Mouse (Mus musculus) liver, embryonic 13.5 days (tissue): ENCODE data around the gene Tgfb1. TPM values are rescaled to one million over a fixed set of nuclear protein-coding genes. Genes with fewer than 3 reads are reported as not detected.

Experiments
- ATAC-seq: fragments of 200-750 bp; cut with Nextera tagmentation; 2 replicates; pipeline ENCODE4 v1.8.0; 2017; ENCODE audit warnings: low read depth, mild to moderate bottlenecking, moderate number of reproducible peaks, moderate library complexity
- DNase-seq: peaks from one replicate; pipeline ENCODE4 v3.0.0; 2022
- H3K27ac ChIP-seq: fragments of 300-500 bp; sonication (generic); 2 replicates; pipeline ENCODE4 v1.5.1; 2015; ENCODE audit warnings: moderate library complexity, mild to moderate bottlenecking, inconsistent platforms
- H3K27me3 ChIP-seq: fragments of 300-500 bp; sonication (generic); 2 replicates; pipeline ENCODE4 v1.6.1; 2015; ENCODE audit warnings: mild to moderate bottlenecking, inconsistent platforms
- H3K36me3 ChIP-seq: fragments of 300-500 bp; sonication (generic); 2 replicates; pipeline ENCODE4 v1.6.1; 2015; ENCODE audit warnings: mild to moderate bottlenecking, inconsistent platforms
- H3K4me1 ChIP-seq: fragments of 300-500 bp; sonication (generic); replicated peaks from 2 replicates; pipeline ENCODE4 v1.6.1; 2015; ENCODE audit warnings: inconsistent platforms
- H3K4me2 ChIP-seq: fragments of 300-500 bp; sonication (generic); 2 replicates; pipeline ENCODE4 v1.6.1; 2015; ENCODE audit warnings: inconsistent platforms, mild to moderate bottlenecking, moderate library complexity
- H3K4me3 ChIP-seq: fragments of 300-500 bp; sonication (generic); replicated peaks from 2 replicates; pipeline ENCODE4 v1.5.1; 2015; ENCODE audit warnings: mild to moderate bottlenecking, inconsistent platforms
- H3K9ac ChIP-seq: fragments of 300-500 bp; sonication (generic); 2 replicates; pipeline ENCODE4 v1.6.1; 2015; ENCODE audit warnings: mild to moderate bottlenecking, inconsistent platforms
- H3K9me3 ChIP-seq: fragments of 300-500 bp; sonication (generic); replicated peaks from 2 replicates; pipeline ENCODE4 v1.6.1; 2016; ENCODE audit warnings: inconsistent platforms
- WGBS: fragments of 180-500 bp; shearing (Covaris S2); methylation state at CpG from one replicate; pipeline ENCODE4 v1.1.7; 2015; ENCODE audit not compliant: insufficient replicate concordance; 5-methylcytosine and 5-hydroxymethylcytosine counted together
- polyA plus RNA-seq: library from polyadenylated mRNA; unstranded; fragments of >200 nt; fragmentation: Nextera tagmentation; extraction: Ambion mirVana; gene quantifications from 2 replicates; pipeline ENCODE4 v1.2.1, GENCODE M21; 2015

Gene Tgfb1
- polyA plus RNA-seq, 1 experiment from 2014 or later: 6.9 TPM

DNA sequence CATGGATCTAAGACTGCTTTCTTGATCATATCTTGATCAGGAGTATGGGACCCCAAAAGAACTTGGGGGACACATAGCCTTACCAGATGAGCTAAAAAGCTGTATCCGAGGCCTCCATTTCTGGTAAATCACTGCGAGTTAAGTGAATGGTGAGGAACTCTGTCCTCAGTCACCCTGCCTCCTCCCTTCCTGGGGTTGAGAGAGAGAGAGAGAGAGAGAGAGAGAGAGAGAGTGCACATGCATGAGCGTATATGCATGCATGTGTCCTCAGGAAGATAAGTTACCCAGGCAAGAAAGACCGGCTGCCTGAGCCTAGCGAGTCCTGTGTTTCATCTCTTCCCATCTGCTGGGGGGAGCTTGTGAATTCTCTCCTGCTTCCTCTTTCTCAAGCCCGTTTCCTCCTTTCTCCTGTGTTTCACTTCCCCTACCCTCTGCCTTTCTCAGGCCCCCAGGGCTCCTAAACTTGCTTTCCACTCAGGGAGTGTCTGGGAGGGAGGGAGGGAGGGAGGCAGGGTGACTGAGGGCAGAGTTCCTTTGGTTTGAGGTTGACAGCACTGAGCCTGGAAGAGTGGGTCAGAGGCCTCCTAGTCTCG is 19.9 kb downstream of the Tgfb1 start:
- ATAC-seq (no peak), DNase-seq (no peak)

DNA sequence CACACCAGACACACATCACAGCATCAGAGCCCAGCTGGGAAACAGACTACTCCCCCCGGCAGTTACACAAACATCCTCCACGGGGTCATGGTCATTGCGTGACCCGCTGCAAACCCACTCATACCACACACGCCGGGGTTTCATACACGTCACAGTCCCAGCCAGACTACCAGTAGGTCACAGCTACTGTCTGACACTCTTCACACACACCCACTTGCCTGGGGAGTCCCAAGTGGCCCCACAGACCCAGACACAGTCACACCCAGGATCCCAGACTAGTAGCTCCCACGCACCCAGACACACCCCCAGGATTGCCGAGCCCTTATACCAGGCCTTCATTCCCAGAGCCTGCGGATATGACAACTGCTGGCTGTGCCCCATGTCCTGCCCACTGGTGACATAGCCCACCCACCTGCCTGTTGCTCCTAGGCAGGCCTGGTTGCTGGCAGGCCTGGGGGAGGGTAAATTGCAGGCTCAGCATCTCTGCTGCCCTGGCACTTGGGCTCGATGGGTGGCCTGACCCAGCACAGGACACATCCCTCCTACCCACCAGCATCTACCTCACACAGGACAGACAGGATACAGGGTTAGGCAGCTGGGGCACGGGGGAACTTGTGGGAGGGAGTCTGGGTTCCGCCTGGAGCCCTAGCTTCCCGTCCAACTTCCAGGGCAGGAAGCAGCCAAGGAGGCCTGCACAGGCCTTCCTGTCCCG is 20.9 kb downstream of the Tgfb1 start:
- Histone ChIP-seq H3K4me1 (peaks cover 87% of the 10 kb centered on the region), H3K4me3 (no peak overlapping the region), H3K27me3 (no peaks in the 10 kb centered on the region), H3K9ac (no peak overlapping the region), H3K36me3 (peaks cover 47% of the 10 kb centered on the region), H3K27ac (peak overlapping the region; percentile 52), H3K9me3 (no peaks in the 10 kb centered on the region), H3K4me2 (no peak overlapping the region)
- 58% methylated on average over 15 of the region's 15 CpGs for WGBS
- DNase-seq (no peak), ATAC-seq (no peak)

More for the DNA sequence above, 19.9 kb downstream of the Tgfb1 start:
- H3K4me1 ChIP-seq: peaks cover 76% of the 10 kb centered on the region
- H3K9me3 ChIP-seq: peaks cover 8% of the 10 kb centered on the region; the same call in 1 of the 2 replicates
- no peak overlapping the region for H3K9ac ChIP-seq
- H3K4me3 ChIP-seq: no peak overlapping the region
- H3K4me2 ChIP-seq: no peak overlapping the region
- 43% methylated on average over 7 of the region's 7 CpGs for WGBS
- peak overlapping the region; percentile 52 for H3K27ac ChIP-seq
- H3K36me3 ChIP-seq: peaks cover 50% of the 10 kb centered on the region
- H3K27me3 ChIP-seq: no peaks in the 10 kb centered on the region

DNA sequence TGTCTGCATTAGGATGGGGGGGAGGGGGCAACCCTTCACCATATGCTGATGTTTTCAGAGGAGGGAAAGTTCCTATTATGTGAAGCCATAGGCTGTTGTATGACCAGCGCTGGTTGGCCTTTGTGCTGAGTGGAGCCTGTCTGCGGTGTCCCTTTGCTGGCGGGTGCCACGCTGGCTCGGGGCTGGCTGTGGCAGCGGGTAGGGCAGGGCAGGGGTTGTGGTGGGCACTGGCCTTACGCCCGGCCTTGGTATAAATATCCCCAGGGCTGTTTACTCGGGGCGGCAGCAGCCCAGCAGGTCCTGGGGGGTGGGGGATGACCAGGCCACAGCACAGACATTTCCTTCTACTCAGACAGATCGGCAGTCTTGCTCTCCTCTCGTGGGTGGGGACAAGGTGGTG is 23.2 kb downstream of the Tgfb1 start:
- no peak overlapping the region for H3K9ac ChIP-seq
- H3K4me2 ChIP-seq: peak overlapping the region; percentile 6; the same call in 1 of the 2 replicates

GRCm38 (mm10) chr7:25710519-25711130 is 23.8 kb downstream of the Tgfb1 start:
- 0 out of 2 replicates have a peak overlapping the region, but pooled peaks have one; percentile 16 for H3K9ac ChIP-seq
- peak overlapping the region; percentile 68 for H3K27ac ChIP-seq

More for the DNA sequence above, 23.2 kb downstream of the Tgfb1 start:
- peak overlapping the region; percentile 34 for H3K27ac ChIP-seq
- DNase-seq (no peak), ATAC-seq (no peak)
- WGBS: 47% methylated on average over 12 of the region's 12 CpGs
- no peaks in the 10 kb centered on the region for H3K9me3 ChIP-seq
- H3K27me3 ChIP-seq: no peaks in the 10 kb centered on the region
- no peak overlapping the region for H3K4me3 ChIP-seq
- peaks cover 70% of the 10 kb centered on the region for H3K4me1 ChIP-seq
- H3K36me3 ChIP-seq: peaks cover 58% of the 10 kb centered on the region

GRCm38 (mm10) chr7:25711165-25711564 is 24.4 kb downstream of the Tgfb1 start:
- no peaks in the 10 kb centered on the region for H3K9me3 ChIP-seq
- no peaks in the 10 kb centered on the region for H3K27me3 ChIP-seq
- WGBS: 61% methylated on average over 5 of the region's 5 CpGs
- H3K27ac ChIP-seq: peak overlapping the region; percentile 68
- peaks cover 62% of the 10 kb centered on the region for H3K36me3 ChIP-seq
- H3K9ac ChIP-seq: no peak overlapping the region
- DNase-seq (no peak), ATAC-seq (no peak)
- H3K4me3 ChIP-seq: no peak overlapping the region
- H3K4me2 ChIP-seq: no peak overlapping the region
- peaks cover 59% of the 10 kb centered on the region for H3K4me1 ChIP-seq

More at GRCm38 (mm10) chr7:25710519-25711130, 23.8 kb downstream of the Tgfb1 start:
- Histone ChIP-seq H3K4me3 (no peak overlapping the region), H3K36me3 (peaks cover 60% of the 10 kb centered on the region), H3K4me2 (no peak overlapping the region), H3K9me3 (no peaks in the 10 kb centered on the region), H3K27me3 (no peaks in the 10 kb centered on the region), H3K4me1 (peaks cover 63% of the 10 kb centered on the region)
- 0 out of 2 replicates have a peak, but pooled peaks have one; percentile 5 for ATAC-seq
- no peak for DNase-seq
- 34% methylated on average over 5 of the region's 7 CpGs for WGBS

GRCm38 (mm10) chr7:25711731-25712197 is 25.0 kb downstream of the Tgfb1 start:
- Histone ChIP-seq H3K9me3 (no peaks in the 10 kb centered on the region), H3K27me3 (no peaks in the 10 kb centered on the region), H3K27ac (peak overlapping the region; percentile 68), H3K4me3 (no peak overlapping the region), H3K4me1 (peaks cover 55% of the 10 kb centered on the region), H3K4me2 (no peak overlapping the region), H3K9ac (0 out of 2 replicates have a peak overlapping the region, but pooled peaks have one; percentile 13), H3K36me3 (peaks cover 63% of the 10 kb centered on the region)
- WGBS: 28% methylated on average over 7 of the region's 7 CpGs
- ATAC-seq (peak; percentile 35), DNase-seq (no peak)

GRCm38 (mm10) chr7:25712801-25713200 is 26.0 kb downstream of the Tgfb1 start:
- ATAC-seq: no peak

DNA sequence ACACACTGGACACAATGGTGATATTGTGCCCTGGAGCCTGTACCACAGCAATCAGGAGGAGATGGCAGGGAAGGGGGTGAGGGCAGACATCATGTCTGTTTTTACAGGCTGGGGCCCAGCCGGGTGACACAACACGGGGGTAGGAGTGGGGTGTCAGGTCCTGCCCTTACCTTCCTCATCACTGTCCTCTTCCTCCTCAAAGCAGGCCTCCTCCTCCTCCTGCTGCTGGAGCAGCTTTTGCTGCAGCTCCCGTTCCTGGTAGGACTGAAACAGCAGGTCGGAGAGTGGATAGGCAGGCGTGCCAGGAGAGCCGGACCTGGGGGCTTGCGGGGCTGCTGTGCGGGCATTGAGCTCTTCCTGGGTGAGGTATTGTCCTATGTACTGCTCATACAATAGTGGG is 27.8 kb downstream of the Tgfb1 start:
- Histone ChIP-seq H3K9me3 (no peaks in the 10 kb centered on the region), H3K36me3 (peaks cover 52% of the 10 kb centered on the region), H3K4me2 (no peak overlapping the region), H3K27ac (no peak overlapping the region), H3K4me3 (no peak overlapping the region), H3K27me3 (no peaks in the 10 kb centered on the region), H3K9ac (no peak overlapping the region), H3K4me1 (peaks cover 55% of the 10 kb centered on the region)
- DNase-seq (no peak), ATAC-seq (no peak)
- WGBS: 86% methylated on average over 8 of the region's 8 CpGs

More at GRCm38 (mm10) chr7:25712801-25713200, 26.0 kb downstream of the Tgfb1 start:
- WGBS: 78% methylated on average over 9 of the region's 9 CpGs
- Histone ChIP-seq H3K4me2 (no peak overlapping the region), H3K9ac (no peak overlapping the region), H3K4me1 (peaks cover 55% of the 10 kb centered on the region), H3K27ac (no peak overlapping the region), H3K9me3 (no peaks in the 10 kb centered on the region), H3K27me3 (no peaks in the 10 kb centered on the region), H3K36me3 (peaks cover 56% of the 10 kb centered on the region), H3K4me3 (no peak overlapping the region)
- DNase-seq: no peak

DNA sequence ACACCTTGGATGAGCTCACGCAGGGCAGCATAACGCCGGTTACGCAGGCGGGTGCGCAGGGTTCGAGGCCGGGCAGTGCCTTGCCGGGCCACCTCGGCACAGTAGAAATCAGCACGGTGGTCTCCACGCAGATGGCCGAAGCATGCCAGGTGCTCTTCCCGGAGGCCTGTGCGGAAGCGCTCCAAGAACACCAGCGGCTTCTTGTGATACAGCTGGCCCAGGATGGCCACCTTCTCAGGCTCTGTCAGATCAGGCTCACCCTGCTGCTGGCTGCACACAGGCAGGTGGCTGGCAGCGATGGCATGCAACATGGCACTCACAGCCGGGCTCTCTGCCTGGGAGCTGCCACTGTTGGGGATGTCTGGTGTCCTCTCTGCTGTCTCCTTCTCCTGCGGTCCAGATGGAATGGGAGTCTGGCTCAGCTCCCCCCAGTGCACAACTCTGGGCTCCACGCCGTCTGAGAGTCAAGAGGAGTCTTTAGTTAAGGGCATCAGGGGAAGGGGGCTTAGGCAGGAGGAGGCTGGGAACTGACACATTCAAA is 29.0 kb downstream of the Tgfb1 start:
- peaks cover 55% of the 10 kb centered on the region for H3K4me1 ChIP-seq
- H3K27me3 ChIP-seq: no peaks in the 10 kb centered on the region
- no peak overlapping the region for H3K4me3 ChIP-seq
- H3K27ac ChIP-seq: no peak overlapping the region
- no peak overlapping the region for H3K9ac ChIP-seq
- no peak for DNase-seq
- ATAC-seq: no peak
- H3K36me3 ChIP-seq: peaks cover 64% of the 10 kb centered on the region
- 90% methylated on average over 22 of the region's 22 CpGs for WGBS
- H3K9me3 ChIP-seq: no peaks in the 10 kb centered on the region
- H3K4me2 ChIP-seq: no peak overlapping the region

DNA sequence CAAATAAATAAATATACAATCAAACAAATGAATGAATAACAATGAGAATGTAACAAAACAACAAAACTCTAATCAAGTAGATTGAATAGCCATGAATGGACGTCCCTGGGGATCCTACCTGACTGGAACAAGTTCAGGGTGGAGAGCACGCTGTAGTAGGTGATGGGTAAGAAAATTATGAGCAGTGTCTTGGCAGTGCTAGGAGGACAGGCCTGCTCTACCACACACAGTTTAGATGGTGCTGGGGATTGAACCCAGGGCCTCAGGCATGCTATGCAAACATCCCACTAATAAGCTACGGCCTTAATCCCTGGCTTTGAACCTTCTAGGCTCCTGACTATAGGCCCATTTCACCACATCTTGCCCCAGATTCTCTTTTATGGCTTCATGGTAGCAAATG is 30.7 kb downstream of the Tgfb1 start:
- Histone ChIP-seq H3K36me3 (peaks cover 70% of the 10 kb centered on the region), H3K4me2 (peak overlapping the region; percentile 76), H3K27me3 (no peaks in the 10 kb centered on the region), H3K4me3 (peak overlapping the region; percentile 70), H3K9me3 (no peaks in the 10 kb centered on the region), H3K27ac (no peak overlapping the region), H3K9ac (peak overlapping the region; percentile 82), H3K4me1 (peaks cover 50% of the 10 kb centered on the region)
- DNase-seq: no peak
- 81% methylated on average over 3 of the region's 3 CpGs for WGBS
- ATAC-seq: no peak

GRCm38 (mm10) chr7:25718788-25719417 is 32.1 kb downstream of the Tgfb1 start, which contains the start of gene Ccdc97:
TSS of gene Ccdc97 (minus strand) at chr7:25719088.
- WGBS: 2% methylated on average over 32 of the region's 32 CpGs

More at GRCm38 (mm10) chr7:25718788-25719417, 32.1 kb downstream of the Tgfb1 start, which contains the start of gene Ccdc97:
- no peaks in the 10 kb centered on the region for H3K27me3 ChIP-seq
- H3K27ac ChIP-seq: peak within 1 kb of the TSS; percentile 77
- peaks cover 57% of the 10 kb centered on the region for H3K4me1 ChIP-seq
- peak within 1 kb of the TSS; percentile 76 for H3K4me2 ChIP-seq
- ATAC-seq: peak; percentile 80
- H3K9ac ChIP-seq: peak within 1 kb of the TSS; percentile 82
- H3K9me3 ChIP-seq: no peaks in the 10 kb centered on the region
- H3K4me3 ChIP-seq: peak within 1 kb of the TSS; percentile 70
- H3K36me3 ChIP-seq: peaks cover 70% of the 10 kb centered on the region
- DNase-seq: peak; percentile 85
